Comparison of ENCODE assay signal across 10 mouse cellular contexts in the genomic region with DNA sequence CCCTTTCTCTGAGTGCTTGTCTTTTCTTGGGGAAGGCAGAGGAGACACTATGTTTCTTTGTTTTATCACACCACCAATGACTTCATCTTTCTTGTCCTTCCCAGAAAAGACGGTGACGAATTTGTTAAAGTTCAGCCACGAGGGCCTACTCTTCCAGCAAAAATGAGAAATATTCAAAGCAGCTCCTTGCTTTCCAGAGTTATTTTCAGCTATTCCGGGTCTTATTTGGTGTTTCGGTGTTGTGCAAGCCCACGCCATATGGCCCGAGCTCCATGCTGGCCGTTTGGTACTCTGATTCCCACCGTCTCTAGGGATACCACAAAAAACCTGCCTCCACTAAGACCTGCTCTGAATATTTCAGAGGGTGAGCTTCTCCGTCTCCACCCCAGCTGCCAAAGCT. TPM values are rescaled to one million over a fixed set of nuclear protein-coding genes. Genes with fewer than 3 reads are reported as not detected.
DNase-seq lines count a peak whose midpoint lies in the region; ATAC-seq and TF ChIP-seq lines count a peak whose summit lies in the region.
"Had no signal": no experiment of that assay in that cellular context is flagged by ENCODE, and none has a peak within 500 bp of the region (broad histone marks: within the 10 kb centered on the region; RNA-seq: fewer than 3 reads in every experiment).

No protein-coding gene starts in this region.

- H3K36me3 ChIP-seq in lung, postnatal 0 days (ENCODE audit: insufficient read depth, low read length), result no peaks in the 10 kb centered on the region
- H3K36me3 ChIP-seq in heart, embryonic 13.5 days, result no peaks in the 10 kb centered on the region
- H3K36me3 ChIP-seq: hindbrain, embryonic 15.5 days had no signal

- no peaks in the 10 kb centered on the region for H3K9me3 ChIP-seq in lung, postnatal 0 days (ENCODE audit: low read length)
- no peaks in the 10 kb centered on the region for H3K9me3 ChIP-seq in heart, embryonic 13.5 days
- H3K9me3 ChIP-seq: hindbrain, embryonic 15.5 days had no signal

- peak; percentile 54 for DNase-seq in cerebellum, adult 9-10 months
- no peak for DNase-seq in cerebellum, postnatal 4 days (ENCODE audit: low spot score in 2 of 2)
- DNase-seq in lung, postnatal 0 days (ENCODE audit: low spot score), result peak; percentile 75
- no peak for DNase-seq in lung, postnatal 4 days
- peak; percentile 69 to 81 for DNase-seq in right cerebral cortex, postnatal 36 days (ENCODE audit: low spot score in 2 of 2)
- DNase-seq in spleen, adult 18-20 months, result no peak
- DNase-seq in B cell, adult 2 months, result no peak

- H3K4me1 ChIP-seq in lung, postnatal 0 days (ENCODE audit: insufficient read depth, low read depth, low read length), result peaks cover 7% of the 10 kb centered on the region; the same call in 1 of the 2 replicates
- peaks cover 15% of the 10 kb centered on the region for H3K4me1 ChIP-seq in heart, embryonic 13.5 days

- H3K4me2 ChIP-seq in lung, postnatal 0 days (replicated peaks; ENCODE audit: low read depth, low read length), result no peak overlapping the region
- H3K4me2 ChIP-seq in heart, embryonic 13.5 days, result no peak overlapping the region
- H3K4me2 ChIP-seq: hindbrain, embryonic 15.5 days had no signal

- no peak overlapping the region for H3K9ac ChIP-seq in lung, postnatal 0 days (replicated peaks; ENCODE audit: low read depth)
- H3K9ac ChIP-seq in heart, embryonic 13.5 days, result no peak overlapping the region
- H3K9ac ChIP-seq: hindbrain, embryonic 15.5 days; liver, embryonic 14.5 days had no signal

- no peak overlapping the region for H3K4me3 ChIP-seq in lung, postnatal 0 days (ENCODE audit: low read depth, low read length)
- no peak overlapping the region for H3K4me3 ChIP-seq in heart, embryonic 13.5 days
- H3K4me3 ChIP-seq: hindbrain, embryonic 15.5 days had no signal

- TF ChIP-seq EP300 in lung, postnatal 0 days (IDR thresholded peaks at IDR 0.05), result peak; percentile 60

- peak; percentile 32; the same call in 1 of the 2 replicates for ATAC-seq in lung, postnatal 0 days
- ATAC-seq in heart, embryonic 13.5 days (ENCODE audit: extremely low read depth, insufficient number of reproducible peaks, low FRiP score, low TSS enrichment), result no peak

- TF ChIP-seq CTCF in lung, postnatal 0 days (IDR thresholded peaks at IDR 0.05), result no peak

- WGBS in lung, postnatal 0 days, result 27% methylated on average over 10 of the region's 10 CpGs
- 60% methylated on average over 10 of the region's 10 CpGs for WGBS in heart, embryonic 13.5 days

- H3K27ac ChIP-seq in lung, postnatal 0 days (ENCODE audit: low read length), result no peak overlapping the region
- H3K27ac ChIP-seq in heart, embryonic 13.5 days (replicated peaks), result peak overlapping the region; percentile 10; the same call in 1 of the 2 replicates
- H3K27ac ChIP-seq: hindbrain, embryonic 15.5 days; liver, embryonic 14.5 days had no signal

- H3K27me3 ChIP-seq in lung, postnatal 0 days (replicated peaks; ENCODE audit: insufficient read depth, low read length), result no peaks in the 10 kb centered on the region
- H3K27me3 ChIP-seq in heart, embryonic 13.5 days (replicated peaks), result peaks cover 59% of the 10 kb centered on the region
- H3K27me3 ChIP-seq: hindbrain, embryonic 15.5 days had no signal

RNA-seq across cellular contexts. Expression of a gene that starts 32.7 kb away (rescaled TPM):
- polyA plus RNA-seq in lung, postnatal 0 days (2015; fragmentation: Nextera tagmentation; extraction: Ambion mirVana), result not detected in 2 replicates
- not detected in 2 replicates for polyA plus RNA-seq in heart, embryonic 13.5 days (2015; fragmentation: Nextera tagmentation; extraction: Ambion mirVana)
- polyA plus RNA-seq: liver, embryonic 14.5 days had no signal

Comparison
In these comparisons a context has a peak if more than half of its experiments do, and no peak if none do; other contexts are left out.
1. DNase-seq: peak in cerebellum, adult 9-10 months (single experiment), lung, postnatal 0 days (single experiment) and right cerebral cortex, postnatal 36 days (2 of 2); none in cerebellum, postnatal 4 days (0 of 2), lung, postnatal 4 days (0 of 2), spleen, adult 18-20 months (0 of 2) and B cell, adult 2 months (0 of 2).